Mouse (Mus musculus): ENCODE measurements around the gene Dbndd2. TPM values are rescaled to one million over a fixed set of nuclear protein-coding genes. Genes with fewer than 3 reads are reported as not detected.

Gene Dbndd2
- polyA plus RNA-seq, 1 experiment from 2014 or later: 1.9 TPM

DNA sequence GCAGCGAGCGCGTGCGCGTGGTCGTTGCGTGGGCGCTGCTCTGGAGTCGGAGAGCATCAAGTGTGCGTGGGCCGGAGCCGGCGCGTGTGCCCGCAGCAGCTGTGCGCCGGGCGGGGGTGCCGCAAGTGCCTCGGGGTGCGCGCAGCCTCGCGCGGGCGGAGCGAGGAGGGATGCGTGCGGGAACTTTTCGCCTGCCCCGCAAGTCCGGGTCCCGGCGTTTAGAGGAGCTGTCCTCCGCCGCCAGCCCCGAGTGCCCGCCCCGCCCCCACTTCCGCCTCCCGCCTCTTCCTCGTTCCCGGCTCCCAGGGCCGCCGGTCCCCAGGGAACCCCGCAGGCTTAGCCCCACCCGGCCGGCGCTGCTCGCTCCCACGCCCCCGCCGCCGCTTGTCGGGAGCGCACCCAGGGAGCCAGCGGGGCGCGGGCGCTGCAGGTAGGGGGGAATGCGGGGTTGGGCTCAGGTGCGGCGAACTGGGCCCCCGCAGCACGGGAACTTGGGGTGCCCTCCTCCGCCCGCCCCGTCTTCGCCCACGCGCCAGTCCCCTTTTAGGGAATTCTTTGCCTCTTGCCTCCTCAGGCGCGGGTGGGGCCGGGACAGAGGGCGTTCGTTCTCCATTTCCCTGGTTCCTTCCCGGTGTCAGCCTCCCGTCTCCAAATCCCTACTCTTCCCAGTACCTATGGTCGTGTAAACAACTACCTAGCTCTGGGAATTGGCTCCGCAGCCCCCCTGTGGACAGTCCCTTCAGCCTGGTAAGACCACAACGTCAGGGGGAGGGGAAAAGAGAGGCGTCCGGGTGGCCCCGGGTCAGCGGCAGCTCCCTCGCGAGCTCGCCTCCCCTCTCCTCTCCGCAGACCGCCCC is 580 bp downstream of the Dbndd2 start:
- Histone ChIP-seq H3K4me1 (replicated peaks) (0 out of 2 replicates have a peak, but pooled peaks cover 10% of the 10 kb centered on the region), H3K4me3 (replicated peaks) (peak overlapping the region; percentile 61), H3K4me2 (peak overlapping the region; percentile 71), H3K9ac (peak overlapping the region; percentile 59), H3K27ac (no peak overlapping the region), H3K9me3 (replicated peaks) (no peaks in the 10 kb centered on the region), H3K36me3 (peaks cover 5% of the 10 kb centered on the region; the same call in 1 of the 2 replicates), H3K27me3 (peaks cover 57% of the 10 kb centered on the region)
- no peak for DNase-seq
- WGBS (ENCODE audit: insufficient replicate concordance): 1% methylated on average over 86 of the region's 90 CpGs
- peak; percentile 41; the same call in 1 of the 2 replicates for ATAC-seq (ENCODE audit: low read depth)

DNA sequence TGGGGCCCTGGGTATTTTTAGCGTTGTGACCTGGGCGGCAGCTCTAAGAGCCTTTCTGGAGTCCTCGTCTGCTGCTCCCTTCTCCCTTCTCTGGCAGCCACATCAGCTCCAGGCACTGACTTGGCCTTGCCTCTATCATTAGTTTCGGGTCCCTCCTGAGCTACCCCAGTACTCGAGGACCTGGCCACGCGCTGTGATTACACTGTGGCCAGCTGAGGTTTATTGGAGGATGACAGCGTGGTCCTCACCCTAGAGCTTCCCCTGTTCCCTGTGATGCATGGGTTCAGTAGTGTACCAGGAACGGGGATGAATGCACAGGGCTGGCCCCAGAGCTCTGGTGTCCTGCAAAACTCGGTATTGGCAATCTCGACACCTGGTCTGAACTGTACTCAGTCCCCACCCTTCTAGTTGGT is 1.2 kb downstream of the Dbndd2 start:
- H3K36me3 ChIP-seq: peaks cover 5% of the 10 kb centered on the region; the same call in 1 of the 2 replicates
- H3K9me3 ChIP-seq (replicated peaks): no peaks in the 10 kb centered on the region
- peak overlapping the region; percentile 71 for H3K4me2 ChIP-seq
- peak overlapping the region; percentile 61 for H3K4me3 ChIP-seq (replicated peaks)
- DNase-seq: no peak
- no peak overlapping the region for H3K27ac ChIP-seq
- peak overlapping the region; percentile 59; the same call in 1 of the 2 replicates for H3K9ac ChIP-seq
- 0 out of 2 replicates have a peak, but pooled peaks cover 10% of the 10 kb centered on the region for H3K4me1 ChIP-seq (replicated peaks)
- no peak for ATAC-seq (ENCODE audit: low read depth)
- peaks cover 57% of the 10 kb centered on the region for H3K27me3 ChIP-seq
- 11% methylated on average over 11 of the region's 11 CpGs for WGBS (ENCODE audit: insufficient replicate concordance)

DNA sequence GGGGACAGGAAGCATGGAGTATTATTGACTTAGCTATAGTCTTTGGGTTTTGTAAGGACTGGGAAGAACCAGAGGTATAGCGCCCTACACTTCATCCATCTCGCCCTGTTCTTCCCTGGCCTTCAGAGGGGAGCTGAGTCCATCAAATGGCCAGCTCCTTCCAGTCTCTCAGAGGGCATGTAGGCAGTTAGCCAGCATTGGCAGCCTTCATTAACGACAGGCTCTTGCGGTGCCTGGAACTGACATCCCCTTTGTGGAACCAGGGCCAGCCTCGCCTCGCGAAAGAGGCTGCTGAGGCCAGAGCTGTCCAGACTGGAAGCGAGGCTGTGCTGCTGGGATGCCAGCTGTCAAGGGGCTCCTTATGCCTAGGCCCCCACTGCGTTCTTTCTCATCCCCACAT is 1.9 kb downstream of the Dbndd2 start:
- Histone ChIP-seq H3K4me2 (no peak overlapping the region), H3K27me3 (peaks cover 57% of the 10 kb centered on the region), H3K36me3 (peaks cover 5% of the 10 kb centered on the region; the same call in 1 of the 2 replicates), H3K27ac (no peak overlapping the region), H3K4me1 (replicated peaks) (0 out of 2 replicates have a peak, but pooled peaks cover 10% of the 10 kb centered on the region), H3K9ac (no peak overlapping the region), H3K4me3 (replicated peaks) (no peak overlapping the region), H3K9me3 (replicated peaks) (no peaks in the 10 kb centered on the region)
- ATAC-seq (ENCODE audit: low read depth) (no peak), DNase-seq (no peak)
- WGBS (ENCODE audit: insufficient replicate concordance): 49% methylated on average over 9 of the region's 9 CpGs

DNA sequence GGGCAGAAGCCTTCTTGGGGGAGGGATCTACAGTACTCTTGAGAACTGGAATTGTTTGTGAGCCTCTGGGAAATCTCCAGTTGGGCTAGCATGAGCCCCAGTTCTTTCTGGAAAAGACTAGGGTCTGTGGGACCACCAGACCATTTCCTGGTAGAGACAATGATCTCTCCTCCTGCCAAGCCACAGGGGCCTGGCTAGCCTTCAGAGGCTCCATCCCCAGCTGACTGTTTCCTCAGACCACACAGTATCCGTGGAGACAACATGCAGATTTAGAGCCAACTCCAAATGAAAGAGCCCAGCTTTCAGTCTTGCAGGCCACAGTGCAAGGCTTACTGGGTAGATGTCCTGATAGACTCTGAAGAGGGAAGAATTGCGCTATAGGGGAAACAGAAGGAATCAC is 8.2 kb downstream of the Dbndd2 start:
- Histone ChIP-seq H3K4me2 (no peak overlapping the region), H3K4me3 (replicated peaks) (no peak overlapping the region), H3K27me3 (0 out of 2 replicates have a peak, but pooled peaks cover 5% of the 10 kb centered on the region), H3K4me1 (replicated peaks) (peaks cover 23% of the 10 kb centered on the region), H3K27ac (no peak overlapping the region), H3K9ac (no peak overlapping the region), H3K36me3 (peaks cover 5% of the 10 kb centered on the region; the same call in 1 of the 2 replicates), H3K9me3 (replicated peaks) (no peaks in the 10 kb centered on the region)
- 57% methylated on average over 2 of the region's 2 CpGs for WGBS (ENCODE audit: insufficient replicate concordance)
- ATAC-seq (ENCODE audit: low read depth) (no peak), DNase-seq (no peak)

DNA sequence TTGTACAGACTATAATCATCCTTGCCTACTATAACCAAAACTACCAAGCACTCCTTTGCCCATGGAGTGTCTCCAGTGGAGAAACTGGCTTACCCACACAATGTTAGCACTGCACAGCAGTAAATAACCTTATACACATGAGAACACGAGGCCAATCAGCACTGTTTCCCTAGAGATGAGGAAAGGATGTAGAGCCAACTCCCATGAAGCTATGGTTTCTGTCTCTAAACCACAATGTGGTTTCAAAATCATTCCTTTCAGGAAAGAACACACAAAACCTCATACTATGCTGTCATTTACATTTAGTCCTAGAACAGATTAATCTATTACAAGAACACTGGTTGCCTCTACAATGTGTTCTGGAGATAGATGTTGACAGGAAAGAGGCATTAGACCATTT is 10.4 kb downstream of the Dbndd2 start:
- H3K27ac ChIP-seq: no peak overlapping the region
- H3K36me3 ChIP-seq: peaks cover 19% of the 10 kb centered on the region
- peak overlapping the region; percentile 89; the same call in 1 of the 2 replicates for H3K4me3 ChIP-seq (replicated peaks)
- DNase-seq (no peak), ATAC-seq (ENCODE audit: low read depth) (no peak)
- 11% methylated on average over 1 of the region's 1 CpGs for WGBS (ENCODE audit: insufficient replicate concordance)
- no peaks in the 10 kb centered on the region for H3K27me3 ChIP-seq
- H3K9ac ChIP-seq: no peak overlapping the region
- no peaks in the 10 kb centered on the region for H3K9me3 ChIP-seq (replicated peaks)
- peaks cover 23% of the 10 kb centered on the region for H3K4me1 ChIP-seq (replicated peaks)
- H3K4me2 ChIP-seq: peak overlapping the region; percentile 93

DNA sequence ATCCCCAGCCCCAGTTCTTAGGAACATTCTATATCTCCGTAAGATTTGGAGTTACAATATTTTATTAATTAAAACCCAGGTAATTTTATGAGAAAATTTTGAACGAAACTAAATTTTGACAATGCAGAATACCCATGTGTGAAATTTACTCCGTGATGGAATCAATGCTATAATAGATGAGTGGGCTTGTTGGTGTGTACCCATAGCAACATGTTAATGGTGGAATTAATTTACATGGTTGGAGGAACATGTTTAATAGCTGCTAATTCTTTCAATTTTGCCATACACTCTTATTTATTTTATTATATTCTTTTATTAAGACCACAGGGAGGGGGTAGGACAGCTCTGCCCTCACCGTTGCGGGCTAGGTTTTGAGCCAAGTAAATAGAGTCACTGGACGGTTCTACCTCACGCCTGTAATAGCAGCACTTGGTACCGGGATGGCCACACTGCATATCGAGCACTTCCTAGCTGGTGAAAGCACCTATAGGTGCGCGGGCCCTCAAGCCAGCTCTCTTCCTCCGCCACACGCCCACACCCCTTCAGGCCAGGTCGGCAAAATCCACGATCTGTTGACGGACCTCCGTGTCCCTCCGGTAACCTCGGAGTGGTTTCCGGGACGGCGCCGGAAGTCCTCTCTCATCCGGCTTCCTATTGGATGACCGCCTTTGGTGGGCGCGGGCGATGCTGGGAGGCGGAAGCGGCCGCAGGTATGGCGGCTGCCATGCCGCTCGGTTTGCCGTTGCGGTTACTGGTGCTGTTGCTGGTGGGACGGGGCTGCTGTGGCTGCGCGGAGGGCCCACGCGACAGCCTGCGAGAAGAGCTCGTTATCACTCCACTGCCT is 11.2 kb downstream of the Dbndd2 start, which contains the start of gene Pigt:
Gene Pigt (plus strand): TSS at position 674 of the 844 bp plus-strand sequence.
- Histone ChIP-seq H3K9ac (peak within 1 kb of the TSS; percentile 80), H3K4me1 (replicated peaks) (peaks cover 23% of the 10 kb centered on the region), H3K27ac (no peak within 1 kb of the TSS; the same call in 1 of the 2 replicates), H3K4me2 (peak within 1 kb of the TSS; percentile 93), H3K36me3 (peaks cover 26% of the 10 kb centered on the region), H3K9me3 (replicated peaks) (no peaks in the 10 kb centered on the region), H3K27me3 (no peaks in the 10 kb centered on the region), H3K4me3 (replicated peaks) (peak within 1 kb of the TSS; percentile 89)
- DNase-seq: peak; percentile 78
- ATAC-seq (ENCODE audit: low read depth): peak; percentile 95
- 4% methylated on average over 43 of the region's 43 CpGs for WGBS (ENCODE audit: insufficient replicate concordance)

DNA sequence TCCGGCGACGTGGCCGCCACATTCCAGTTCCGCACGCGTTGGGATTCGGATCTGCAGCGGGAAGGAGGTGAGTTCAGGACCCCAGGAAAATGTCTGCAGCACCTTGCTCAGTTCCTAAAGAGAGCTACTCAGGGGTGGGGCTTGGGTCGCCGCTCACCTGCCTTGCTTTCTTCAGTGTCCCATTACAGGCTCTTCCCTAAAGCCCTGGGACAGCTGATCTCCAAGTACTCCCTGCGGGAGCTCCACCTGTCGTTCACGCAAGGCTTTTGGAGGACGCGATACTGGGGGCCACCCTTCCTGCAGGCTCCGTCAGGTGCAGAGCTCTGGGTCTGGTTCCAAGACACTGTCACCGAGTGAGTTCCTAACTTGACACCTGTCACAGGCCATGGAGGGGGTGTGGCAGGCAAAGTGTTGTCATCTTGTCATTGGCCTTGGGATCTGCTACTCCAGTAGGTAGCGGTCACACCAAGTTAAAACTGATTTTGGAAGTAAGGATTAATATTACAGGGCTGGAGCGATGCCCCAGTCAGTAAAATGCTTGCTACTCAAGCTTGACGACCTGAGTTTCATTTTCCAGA is 11.9 kb downstream of the Dbndd2 start:
- H3K27ac ChIP-seq: no peak overlapping the region; the same call in 1 of the 2 replicates
- no peaks in the 10 kb centered on the region for H3K9me3 ChIP-seq (replicated peaks)
- H3K4me3 ChIP-seq (replicated peaks): peak overlapping the region; percentile 89
- ATAC-seq (ENCODE audit: low read depth) (peak; percentile 47), DNase-seq (no peak)
- 4% methylated on average over 21 of the region's 21 CpGs for WGBS (ENCODE audit: insufficient replicate concordance)
- peak overlapping the region; percentile 80 for H3K9ac ChIP-seq
- peaks cover 23% of the 10 kb centered on the region for H3K4me1 ChIP-seq (replicated peaks)
- peak overlapping the region; percentile 93 for H3K4me2 ChIP-seq
- H3K36me3 ChIP-seq: peaks cover 33% of the 10 kb centered on the region
- H3K27me3 ChIP-seq: no peaks in the 10 kb centered on the region

DNA sequence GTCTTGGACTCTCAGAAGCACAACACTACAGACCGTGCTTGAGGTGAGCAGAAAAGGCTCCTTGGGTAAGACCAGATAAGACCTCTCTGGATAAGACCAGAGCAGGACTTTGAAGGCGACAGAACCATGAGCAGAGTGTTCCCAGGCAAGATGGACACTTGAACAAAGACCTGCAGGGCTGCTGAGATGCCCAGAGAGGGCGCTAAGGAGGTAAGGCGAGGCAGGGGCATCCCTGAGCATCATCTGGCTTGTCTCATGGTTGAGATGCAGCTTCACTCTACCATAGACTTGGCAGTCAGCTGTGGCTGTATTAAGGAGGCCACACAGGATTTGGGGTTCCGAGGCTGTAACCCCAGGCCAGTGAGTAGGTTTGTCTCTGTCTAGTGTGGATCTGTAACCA is 13.4 kb downstream of the Dbndd2 start:
- peaks cover 48% of the 10 kb centered on the region for H3K36me3 ChIP-seq
- no peaks in the 10 kb centered on the region for H3K9me3 ChIP-seq (replicated peaks)
- DNase-seq (no peak), ATAC-seq (ENCODE audit: low read depth) (no peak)
- H3K4me3 ChIP-seq (replicated peaks): 0 out of 2 replicates have a peak overlapping the region, but pooled peaks have one; percentile 7
- WGBS (ENCODE audit: insufficient replicate concordance): 61% methylated on average over 5 of the region's 5 CpGs
- no peak overlapping the region for H3K4me2 ChIP-seq
- H3K27ac ChIP-seq: no peak overlapping the region
- H3K9ac ChIP-seq: no peak overlapping the region
- peaks cover 23% of the 10 kb centered on the region for H3K4me1 ChIP-seq (replicated peaks)
- no peaks in the 10 kb centered on the region for H3K27me3 ChIP-seq

DNA sequence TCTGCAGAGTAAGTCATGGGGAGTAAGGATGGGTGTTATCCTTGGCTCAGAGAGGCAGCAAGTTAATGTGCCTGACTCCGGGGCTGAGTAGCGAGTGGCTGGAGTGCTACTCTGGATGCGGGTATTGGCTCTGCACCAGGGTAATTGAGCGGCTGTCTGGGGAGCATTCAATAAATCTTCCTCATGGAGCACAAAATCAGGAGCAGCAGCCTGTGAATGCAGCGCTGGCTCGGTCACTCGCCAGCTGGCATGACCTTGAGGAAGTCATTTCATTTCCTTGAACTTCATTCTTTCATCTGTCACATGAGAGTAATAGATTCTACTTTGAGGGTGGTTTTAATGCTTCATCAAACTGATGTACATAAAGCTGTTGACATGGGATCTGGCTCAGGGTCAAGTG is 14.6 kb downstream of the Dbndd2 start:
- 92% methylated on average over 7 of the region's 7 CpGs for WGBS (ENCODE audit: insufficient replicate concordance)
- Histone ChIP-seq H3K4me2 (no peak overlapping the region), H3K9me3 (replicated peaks) (peaks cover 3% of the 10 kb centered on the region; the same call in 1 of the 2 replicates), H3K27me3 (no peaks in the 10 kb centered on the region), H3K27ac (no peak overlapping the region), H3K36me3 (peaks cover 60% of the 10 kb centered on the region), H3K9ac (no peak overlapping the region), H3K4me1 (replicated peaks) (peaks cover 23% of the 10 kb centered on the region), H3K4me3 (replicated peaks) (no peak overlapping the region)
- no peak for ATAC-seq (ENCODE audit: low read depth)
- no peak for DNase-seq

DNA sequence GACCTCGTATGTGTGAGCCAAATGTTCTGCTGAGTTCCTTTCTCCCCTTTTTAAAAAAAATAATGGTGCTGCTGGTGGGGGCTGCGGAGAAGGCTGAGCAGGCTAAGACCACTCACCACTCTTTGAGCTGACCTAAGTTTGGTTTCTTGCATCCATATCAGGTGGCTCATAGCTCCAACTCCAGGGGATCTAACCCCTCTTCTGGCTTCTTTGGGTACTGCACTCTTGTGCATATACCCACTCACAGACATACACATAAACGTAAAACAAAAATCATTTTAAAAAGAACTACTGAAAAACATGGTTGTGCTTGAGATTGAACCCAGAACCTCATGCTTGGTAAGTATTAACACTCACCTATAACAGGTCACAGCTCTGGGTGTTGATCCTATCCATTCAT is 19.0 kb downstream of the Dbndd2 start:
- H3K4me2 ChIP-seq: no peak overlapping the region
- ATAC-seq (ENCODE audit: low read depth): no peak
- peaks cover 70% of the 10 kb centered on the region for H3K36me3 ChIP-seq
- no peak overlapping the region for H3K9ac ChIP-seq
- H3K9me3 ChIP-seq (replicated peaks): peaks cover 3% of the 10 kb centered on the region; the same call in 1 of the 2 replicates
- DNase-seq: no peak
- peak overlapping the region; percentile 26 for H3K27ac ChIP-seq
- H3K4me3 ChIP-seq (replicated peaks): no peak overlapping the region
- WGBS (ENCODE audit: insufficient replicate concordance): 77% methylated on average over 3 of the region's 3 CpGs
- H3K4me1 ChIP-seq (replicated peaks): no peaks in the 10 kb centered on the region
- no peaks in the 10 kb centered on the region for H3K27me3 ChIP-seq
